Mouse (Mus musculus): ENCODE data around the gene Rpl9-ps1.

DNA sequence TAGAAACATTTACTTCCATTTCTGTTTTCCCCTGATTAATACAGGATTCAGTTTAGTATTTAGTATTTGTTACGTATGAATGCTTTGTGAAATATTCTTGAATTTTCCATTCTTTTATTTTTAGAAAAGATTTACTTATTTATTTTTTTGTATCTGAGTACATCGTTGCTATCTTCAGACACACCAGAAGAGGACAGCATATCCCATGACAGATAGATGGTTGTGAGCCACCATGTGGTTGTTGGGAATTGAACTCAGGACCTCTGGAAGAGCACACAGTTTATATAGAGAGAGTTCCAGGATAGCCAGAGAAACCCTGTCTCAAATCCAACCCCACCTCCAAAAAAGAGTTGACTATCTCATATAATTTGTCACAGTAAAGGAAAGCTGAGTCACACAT lies 10.5 kb downstream of the Rpl9-ps1 start:
- TF ChIP-seq POLR2A (IDR thresholded peaks at IDR 0.05; ENCODE audit: borderline replicate concordance, low read depth, low read length) = no peak
- TF ChIP-seq CTCF (IDR thresholded peaks at IDR 0.05; ENCODE audit: low read depth, low read length) = no peak
